Mouse (Mus musculus) liver, embryonic 12.5 days (tissue): Measurements from ENCODE around the gene Ivl. TPM values are rescaled to one million over a fixed set of nuclear protein-coding genes. Genes with fewer than 3 reads are reported as not detected.

Source experiments
- ATAC-seq: fragments of 200-750 bp; cut with Nextera tagmentation; 2 replicates; pipeline ENCODE4 v1.8.0; 2017; ENCODE audit warnings: moderate number of reproducible peaks, mild to moderate bottlenecking, moderate library complexity
- H3K27ac ChIP-seq: fragments of 300-500 bp; sonication (generic); 2 replicates; pipeline ENCODE4 v1.5.1; 2016; ENCODE audit warnings: mild to moderate bottlenecking
- H3K27me3 ChIP-seq: fragments of 300-500 bp; sonication (generic); replicated peaks from 2 replicates; pipeline ENCODE4 v1.6.1; 2016; ENCODE audit warnings: mild to moderate bottlenecking, moderate library complexity
- H3K36me3 ChIP-seq: fragments of 300-500 bp; sonication (generic); 2 replicates; pipeline ENCODE4 v1.6.1; 2016; ENCODE audit warnings: mild to moderate bottlenecking, moderate library complexity
- H3K4me1 ChIP-seq: fragments of 300-500 bp; sonication (generic); 2 replicates; pipeline ENCODE4 v1.6.1; 2016
- H3K4me2 ChIP-seq: fragments of 300-500 bp; sonication (generic); 2 replicates; pipeline ENCODE4 v1.6.1; 2016; ENCODE audit warnings: mild to moderate bottlenecking, moderate library complexity
- H3K4me3 ChIP-seq: fragments of 300-500 bp; sonication (generic); 2 replicates; pipeline ENCODE4 v1.5.1; 2016; ENCODE audit warnings: mild to moderate bottlenecking, moderate library complexity
- H3K9ac ChIP-seq: fragments of 300-500 bp; sonication (generic); 2 replicates; pipeline ENCODE4 v1.6.1; 2016; ENCODE audit warnings: mild to moderate bottlenecking, moderate library complexity
- H3K9me3 ChIP-seq: fragments of 300-500 bp; sonication (generic); replicated peaks from 2 replicates; pipeline ENCODE4 v1.6.1; 2016; ENCODE audit warnings: mild to moderate bottlenecking, moderate library complexity
- WGBS: fragments of 180-500 bp; shearing (Covaris S2); methylation state at CpG from one replicate; pipeline ENCODE4 v1.1.7; 2016; ENCODE audit not compliant: insufficient replicate concordance; 5-methylcytosine and 5-hydroxymethylcytosine counted together
- polyA plus RNA-seq: library from polyadenylated mRNA; unstranded; fragments of >200 nt; fragmentation: Nextera tagmentation; extraction: Ambion mirVana; gene quantifications from 2 replicates; pipeline ENCODE4 v1.2.1, GENCODE M21; 2016

The Ivl gene
- polyA plus RNA-seq, 1 experiment from 2014 or later, result 0.12 TPM

- H3K9me3 ChIP-seq, result no peaks in the 10 kb centered on the region
- H3K27ac ChIP-seq, result no peak overlapping the region
- H3K4me2 ChIP-seq, result no peak overlapping the region
- H3K4me1 ChIP-seq, result 0 out of 2 replicates have a peak, but pooled peaks cover 3% of the 10 kb centered on the region
- no peak overlapping the region for H3K4me3 ChIP-seq
- ATAC-seq, result no peak
- H3K27me3 ChIP-seq, result no peaks in the 10 kb centered on the region
- H3K36me3 ChIP-seq, result no peaks in the 10 kb centered on the region
- 79% methylated on average over 1 of the region's 1 CpGs for WGBS
- no peak overlapping the region for H3K9ac ChIP-seq
Measured at GRCm38 (mm10) chr3:92579508-92579907, 6.0 kb upstream of the Ivl start.

DNA sequence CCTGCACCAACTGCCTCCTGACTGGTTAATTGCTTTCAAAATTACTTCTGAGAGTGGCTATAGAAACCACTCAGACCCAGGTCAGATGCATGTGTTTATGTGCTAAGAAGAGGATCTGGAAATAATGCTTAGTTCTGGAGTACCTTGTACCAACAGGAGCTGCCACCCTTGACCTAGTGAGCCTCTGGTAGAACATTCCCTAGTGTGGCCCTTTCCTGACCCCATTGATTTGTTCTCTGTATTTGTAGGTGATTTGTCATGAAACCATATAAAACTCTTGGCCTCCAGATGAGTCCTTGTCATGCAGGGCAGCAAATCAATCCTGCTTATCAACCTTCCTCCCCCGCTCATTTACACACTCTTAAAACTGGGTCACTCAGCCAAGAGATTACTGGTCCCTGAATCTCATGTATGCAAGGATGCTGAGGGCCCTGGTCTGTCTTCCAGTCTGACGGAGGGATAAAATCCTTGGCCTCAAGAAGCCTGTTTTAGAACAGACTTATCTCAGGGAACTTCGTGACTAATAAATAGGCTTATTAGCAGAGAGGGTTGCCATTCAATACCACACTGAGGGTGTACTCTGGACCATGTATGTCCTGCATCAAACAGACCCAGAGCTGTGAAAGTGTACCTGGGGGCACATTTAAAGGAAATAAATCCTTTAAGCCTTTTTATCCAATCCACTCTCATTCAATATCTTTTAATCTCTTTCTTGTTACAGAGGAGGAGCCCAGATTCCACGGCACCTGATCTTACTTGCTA is 5.3 kb upstream of the Ivl start:
- no peaks in the 10 kb centered on the region for H3K36me3 ChIP-seq
- H3K9ac ChIP-seq, result no peak overlapping the region
- no peak overlapping the region for H3K4me3 ChIP-seq
- H3K4me2 ChIP-seq, result no peak overlapping the region
- H3K27me3 ChIP-seq, result no peaks in the 10 kb centered on the region
- H3K27ac ChIP-seq, result no peak overlapping the region
- WGBS, result 57% methylated on average over 4 of the region's 4 CpGs
- no peak for ATAC-seq
- H3K4me1 ChIP-seq, result 0 out of 2 replicates have a peak, but pooled peaks cover 3% of the 10 kb centered on the region
- no peaks in the 10 kb centered on the region for H3K9me3 ChIP-seq

- H3K4me3 ChIP-seq, result no peak overlapping the region
- H3K27ac ChIP-seq, result no peak overlapping the region
- no peak for ATAC-seq
- no peaks in the 10 kb centered on the region for H3K27me3 ChIP-seq
- H3K4me2 ChIP-seq, result no peak overlapping the region
- 30% methylated on average over 2 of the region's 2 CpGs for WGBS
- no peaks in the 10 kb centered on the region for H3K4me1 ChIP-seq
- H3K9ac ChIP-seq, result no peak overlapping the region
- no peaks in the 10 kb centered on the region for H3K36me3 ChIP-seq
- H3K9me3 ChIP-seq, result no peaks in the 10 kb centered on the region
Measured at GRCm38 (mm10) chr3:92572514-92573155, 900 bp downstream of the Ivl start.

- Histone ChIP-seq H3K4me3 (no peak overlapping the region), H3K9ac (no peak overlapping the region), H3K9me3 (no peaks in the 10 kb centered on the region), H3K27me3 (no peaks in the 10 kb centered on the region), H3K4me1 (no peaks in the 10 kb centered on the region), H3K36me3 (no peaks in the 10 kb centered on the region), H3K27ac (no peak overlapping the region), H3K4me2 (no peak overlapping the region)
- no peak for ATAC-seq
- 76% methylated on average over 2 of the region's 2 CpGs for WGBS
Measured at GRCm38 (mm10) chr3:92568752-92569151, 4.8 kb downstream of the Ivl start.

- no peak overlapping the region for H3K9ac ChIP-seq
- H3K4me2 ChIP-seq, result no peak overlapping the region
- no peak overlapping the region for H3K27ac ChIP-seq
- no peaks in the 10 kb centered on the region for H3K9me3 ChIP-seq
- ATAC-seq, result no peak
- no peaks in the 10 kb centered on the region for H3K36me3 ChIP-seq
- H3K4me3 ChIP-seq, result no peak overlapping the region
- no peaks in the 10 kb centered on the region for H3K27me3 ChIP-seq
- no peaks in the 10 kb centered on the region for H3K4me1 ChIP-seq
Measured at GRCm38 (mm10) chr3:92565418-92565817, 8.1 kb downstream of the Ivl start.

GRCm38 (mm10) chr3:92534411-92534810 is 39.1 kb downstream of the Ivl start, which contains the start of gene 2310046K23Rik:
2310046K23Rik (minus strand) TSS chr3:92534511.
- WGBS, result 68% methylated on average over 3 of the region's 3 CpGs
- H3K9me3 ChIP-seq, result no peaks in the 10 kb centered on the region
- no peak for ATAC-seq

More at GRCm38 (mm10) chr3:92534411-92534810, 39.1 kb downstream of the Ivl start, which contains the start of gene 2310046K23Rik:
- Histone ChIP-seq H3K4me2 (no peak within 1 kb of the TSS), H3K4me3 (no peak within 1 kb of the TSS), H3K4me1 (no peaks in the 10 kb centered on the region), H3K27ac (no peak within 1 kb of the TSS), H3K9ac (no peak within 1 kb of the TSS), H3K27me3 (no peaks in the 10 kb centered on the region), H3K36me3 (no peaks in the 10 kb centered on the region)

Other genes starting within 250 kb of the Ivl start
- gene Sprr2d, start 234.6 kb downstream of the Ivl start, polyA plus RNA-seq, result not detected in 2 replicates
- gene Sprr2e, start 221.6 kb downstream of the Ivl start, polyA plus RNA-seq, result not detected in 2 replicates
- gene Sprr2f, start 208.5 kb downstream of the Ivl start, polyA plus RNA-seq, result not detected in 2 replicates
- gene Sprr2h, start 188.1 kb downstream of the Ivl start, polyA plus RNA-seq, result not detected in 2 replicates
- gene Sprr2i, start 165.7 kb downstream of the Ivl start, polyA plus RNA-seq, result not detected in 2 replicates
- gene Sprr2j-ps, start 155.7 kb downstream of the Ivl start, polyA plus RNA-seq, result not detected in 2 replicates
- gene Gm9774, start 144.3 kb downstream of the Ivl start, polyA plus RNA-seq, result 5.6 and 5.7 TPM in 2 replicates
- gene Sprr2k, start 141.2 kb downstream of the Ivl start, polyA plus RNA-seq, result not detected in 2 replicates
- gene Sprr1b, start 134.9 kb downstream of the Ivl start, polyA plus RNA-seq, result not detected in 2 replicates
- not detected in 2 replicates for gene Sprr3, start 115.0 kb downstream of the Ivl start, polyA plus RNA-seq
- gene Sprr1a, start 87.8 kb downstream of the Ivl start, polyA plus RNA-seq, result not detected in 2 replicates
- not detected in 2 replicates for gene Sprr4, start 73.2 kb downstream of the Ivl start, polyA plus RNA-seq
- not detected in 2 replicates for gene 2310046K23Rik, start 39.2 kb downstream of the Ivl start, polyA plus RNA-seq
- not detected in 2 replicates for gene Smcp, start 15.3 kb upstream of the Ivl start, polyA plus RNA-seq
- not detected in 2 replicates for gene 2210017I01Rik, start 33.8 kb upstream of the Ivl start, polyA plus RNA-seq
- not detected in 2 replicates for gene Lce6a, start 47.9 kb upstream of the Ivl start, polyA plus RNA-seq
- gene Lce1a1, start 74.6 kb upstream of the Ivl start, polyA plus RNA-seq, result not detected in 2 replicates
- not detected in 2 replicates for gene Lce1b, start 83.2 kb upstream of the Ivl start, polyA plus RNA-seq
- gene Lce1a2, start 96.6 kb upstream of the Ivl start, polyA plus RNA-seq, result not detected in 2 replicates
- gene Lce1c, start 105.5 kb upstream of the Ivl start, polyA plus RNA-seq, result not detected in 2 replicates
- gene Lce1d, start 113.5 kb upstream of the Ivl start, polyA plus RNA-seq, result not detected in 2 replicates
- gene Lce1e, start 135.3 kb upstream of the Ivl start, polyA plus RNA-seq, result not detected in 2 replicates
- gene Lce1f, start 146.6 kb upstream of the Ivl start, polyA plus RNA-seq, result not detected in 2 replicates
- not detected in 2 replicates for gene Gm38119, start 165.4 kb upstream of the Ivl start, polyA plus RNA-seq
- not detected in 2 replicates for gene Lce1g, start 178.6 kb upstream of the Ivl start, polyA plus RNA-seq
- gene Lce1h, start 191.3 kb upstream of the Ivl start, polyA plus RNA-seq, result not detected in 2 replicates
- not detected in 2 replicates for gene Lce1i, start 205.2 kb upstream of the Ivl start, polyA plus RNA-seq
- gene Lce1j, start 216.8 kb upstream of the Ivl start, polyA plus RNA-seq, result not detected in 2 replicates
- gene Lce1k, start 234.2 kb upstream of the Ivl start, polyA plus RNA-seq, result not detected in 2 replicates